Mouse (Mus musculus): ENCODE measurements around the gene Manf.

DNA sequence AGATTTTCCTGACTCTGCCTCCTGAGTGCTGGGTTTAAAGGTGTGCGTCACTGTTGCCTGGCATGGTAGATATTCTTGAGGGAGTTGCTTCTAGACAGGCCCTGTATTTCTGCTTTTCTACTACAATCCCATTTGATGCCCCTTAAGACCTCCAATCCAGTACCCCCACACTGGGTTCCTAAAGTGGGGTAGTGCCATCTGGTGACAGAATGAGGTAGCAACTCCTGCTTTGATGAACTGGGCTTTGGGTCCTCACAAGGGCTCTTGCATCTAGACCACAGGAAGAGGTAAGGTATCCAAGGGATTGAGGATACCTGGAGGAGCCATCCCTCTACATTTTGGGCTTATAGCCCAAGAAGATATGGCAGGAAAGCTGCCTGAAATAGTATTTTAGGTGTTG is 72.6 kb downstream of the Manf start:
- TF ChIP-seq CTCF (IDR thresholded peaks at IDR 0.05; ENCODE audit: low read depth): peak; percentile 54
- no peak for TF ChIP-seq EP300 (IDR thresholded peaks at IDR 0.05; ENCODE audit: low read depth)
